Mouse (Mus musculus) thymus, adult 2 months (tissue): ENCODE measurements around the gene Cldn24.

Source experiments
- CTCF ChIP-seq: fragments of 200-500 bp; IDR thresholded peaks from 2 replicates; pipeline ENCODE4 v1.5.1; 2012; ENCODE audit warnings: mild to moderate bottlenecking, control low read depth, low read length, moderate library complexity, borderline replicate concordance; ENCODE audit not compliant: control insufficient read depth, poor library complexity, insufficient read depth; ENCODE audit errors: extremely low read depth
- POLR2A ChIP-seq: fragments of 200-500 bp; IDR thresholded peaks from 2 replicates; pipeline ENCODE4 v1.6.1; 2012; ENCODE audit warnings: mild to moderate bottlenecking, low read length, control low read depth, moderate library complexity; ENCODE audit not compliant: control insufficient read depth, poor library complexity, insufficient read depth; ENCODE audit errors: extremely low read depth

- TF ChIP-seq CTCF (no peak), POLR2A (no peak)
Observed at GRCm38 (mm10) chr8:47851824-47852502, 30.0 kb downstream of the Cldn24 start.
